Mouse (Mus musculus) midbrain, postnatal 0 days (tissue): ENCODE measurements around the gene Cd101. TPM values are rescaled to one million over a fixed set of nuclear protein-coding genes. Genes with fewer than 3 reads are reported as not detected.

Experiments
- ATAC-seq: fragments of 200-750 bp; cut with Nextera tagmentation; 2 replicates; pipeline ENCODE4 v1.8.0; 2017; ENCODE audit warnings: moderate number of reproducible peaks, mild to moderate bottlenecking, moderate TSS enrichment, moderate library complexity; ENCODE audit not compliant: low FRiP score
- DNase-seq: peaks from one replicate; pipeline ENCODE4 v3.0.0-alpha.2; 2015; ENCODE audit warnings: low spot score
- H3K27ac ChIP-seq: fragments of 300-500 bp; sonication (generic); 2 replicates; pipeline ENCODE4 v1.5.1; 2014; ENCODE audit warnings: low read depth, mild to moderate bottlenecking, low read length, mixed read lengths
- H3K27me3 ChIP-seq: fragments of 300-500 bp; sonication (generic); 2 replicates; pipeline ENCODE4 v1.6.1; 2014; ENCODE audit warnings: low read length, control low read depth, mixed read lengths; ENCODE audit not compliant: insufficient read depth
- H3K36me3 ChIP-seq: fragments of 300-500 bp; sonication (generic); 2 replicates; pipeline ENCODE4 v1.6.1; 2014; ENCODE audit warnings: low read length, control low read depth, mixed read lengths; ENCODE audit not compliant: insufficient read depth
- H3K4me1 ChIP-seq: fragments of 300-500 bp; sonication (generic); 2 replicates; pipeline ENCODE4 v1.6.1; 2014; ENCODE audit warnings: mild to moderate bottlenecking, control low read depth, antibody characterized with exemption, low read length, mixed read lengths; ENCODE audit not compliant: insufficient read depth
- H3K4me2 ChIP-seq: fragments of 300-500 bp; sonication (generic); 2 replicates; pipeline ENCODE4 v1.6.1; 2014; ENCODE audit warnings: low read depth, mild to moderate bottlenecking, low read length, mixed read lengths; ENCODE audit not compliant: poor library complexity, severe bottlenecking
- H3K4me3 ChIP-seq: fragments of 300-500 bp; sonication (generic); 2 replicates; pipeline ENCODE4 v1.5.1; 2014; ENCODE audit warnings: low read depth, mild to moderate bottlenecking, low read length, moderate library complexity
- H3K9ac ChIP-seq: fragments of 300-500 bp; sonication (generic); replicated peaks from 2 replicates; pipeline ENCODE4 v1.6.1; 2014; ENCODE audit warnings: mild to moderate bottlenecking, low read length, moderate library complexity, mixed read lengths; ENCODE audit not compliant: poor library complexity, severe bottlenecking
- H3K9me3 ChIP-seq: fragments of 300-500 bp; sonication (generic); 2 replicates; pipeline ENCODE4 v1.6.1; 2016; ENCODE audit warnings: low read length, control low read depth
- CTCF ChIP-seq: IDR thresholded peaks from 2 replicates; pipeline ENCODE4 v1.5.1; 2016; ENCODE audit warnings: antibody characterized with exemption, mild to moderate bottlenecking
- WGBS: fragments of 180-500 bp; shearing (Covaris S2); extraction: QIAGEN DNeasy Blood & Tissue Kit; methylation state at CpG from one replicate; pipeline ENCODE4 v1.1.7; 2014; 5-methylcytosine and 5-hydroxymethylcytosine counted together
- polyA plus RNA-seq: library from polyadenylated mRNA; unstranded; fragments of >200 nt; fragmentation: Nextera tagmentation; extraction: Ambion mirVana; gene quantifications from 2 replicates; pipeline ENCODE4 v1.2.1, GENCODE M21; 2015
- total RNA-seq: library from RNA; depleted of rRNA; stranded (reverse); fragments of >200 nt; gene quantifications from 2 replicates; pipeline ENCODE4 v1.2.3, GENCODE M21; 2014

Gene Cd101
- total and polyA plus RNA-seq, 2 experiments from 2014 or later, result 0.07 to 0.44 TPM

- Histone ChIP-seq H3K4me1 (peaks cover 3% of the 10 kb centered on the region; the same call in 1 of the 2 replicates), H3K27me3 (no peaks in the 10 kb centered on the region), H3K36me3 (peaks cover 7% of the 10 kb centered on the region), H3K9me3 (no peaks in the 10 kb centered on the region), H3K9ac (no peak overlapping the region), H3K27ac (no peak overlapping the region), H3K4me3 (no peak overlapping the region), H3K4me2 (no peak overlapping the region)
- TF ChIP-seq CTCF, result no peak
- 76% methylated on average over 2 of the region's 2 CpGs for WGBS
- DNase-seq (no peak), ATAC-seq (no peak)
Measured at GRCm38 (mm10) chr3:101048781-101049180, 19.4 kb upstream of the Cd101 start.

DNA sequence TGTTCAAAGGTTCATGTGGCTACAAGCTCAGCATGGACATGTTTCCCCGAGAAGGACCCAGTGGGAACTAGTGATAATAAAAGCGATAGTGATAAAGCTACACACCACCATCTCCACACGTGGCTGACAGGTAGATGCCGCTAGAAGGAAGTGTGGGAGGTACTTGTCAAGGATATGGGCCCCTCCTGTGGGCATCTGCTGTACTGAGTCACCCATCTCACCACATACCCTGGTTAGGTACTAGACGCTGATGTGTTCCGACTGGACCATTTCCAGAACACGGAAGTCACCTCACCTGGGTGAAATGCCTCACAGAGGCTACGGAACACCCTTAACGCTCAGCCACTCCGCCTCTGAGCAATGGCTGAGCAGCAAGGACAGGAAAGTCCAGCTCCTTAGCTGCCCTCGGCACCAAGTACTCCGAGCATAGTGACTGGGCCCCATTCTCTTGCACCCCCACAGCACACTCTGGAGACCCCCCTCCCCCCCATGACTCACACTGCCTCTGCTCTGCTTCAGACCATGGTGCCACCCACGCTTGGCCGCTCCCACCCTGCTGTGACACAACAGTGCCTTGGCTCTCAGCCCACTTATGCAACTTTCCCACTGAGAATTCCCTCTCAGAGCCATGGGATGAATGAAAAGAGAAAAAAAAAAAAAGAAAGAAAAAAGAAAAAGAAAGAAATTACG is 18.4 kb upstream of the Cd101 start:
- peaks cover 3% of the 10 kb centered on the region; the same call in 1 of the 2 replicates for H3K4me1 ChIP-seq
- no peaks in the 10 kb centered on the region for H3K9me3 ChIP-seq
- H3K36me3 ChIP-seq, result peaks cover 11% of the 10 kb centered on the region
- no peak for DNase-seq
- no peak overlapping the region for H3K4me3 ChIP-seq
- H3K27ac ChIP-seq, result no peak overlapping the region
- no peak for TF ChIP-seq CTCF
- H3K9ac ChIP-seq, result no peak overlapping the region
- ATAC-seq, result no peak
- H3K4me2 ChIP-seq, result no peak overlapping the region
- H3K27me3 ChIP-seq, result no peaks in the 10 kb centered on the region
- 74% methylated on average over 15 of the region's 15 CpGs for WGBS

- DNase-seq (no peak), ATAC-seq (no peak)
- H3K4me2 ChIP-seq, result no peak overlapping the region
- H3K4me1 ChIP-seq, result peaks cover 3% of the 10 kb centered on the region; the same call in 1 of the 2 replicates
- peaks cover 11% of the 10 kb centered on the region for H3K36me3 ChIP-seq
- no peak for TF ChIP-seq CTCF
- no peaks in the 10 kb centered on the region for H3K9me3 ChIP-seq
- H3K4me3 ChIP-seq, result no peak overlapping the region
- WGBS, result 95% methylated on average over 15 of the region's 15 CpGs
- H3K27ac ChIP-seq, result no peak overlapping the region
- no peaks in the 10 kb centered on the region for H3K27me3 ChIP-seq
- H3K9ac ChIP-seq, result no peak overlapping the region
Measured at GRCm38 (mm10) chr3:101045431-101045830, 16.1 kb upstream of the Cd101 start.

DNA sequence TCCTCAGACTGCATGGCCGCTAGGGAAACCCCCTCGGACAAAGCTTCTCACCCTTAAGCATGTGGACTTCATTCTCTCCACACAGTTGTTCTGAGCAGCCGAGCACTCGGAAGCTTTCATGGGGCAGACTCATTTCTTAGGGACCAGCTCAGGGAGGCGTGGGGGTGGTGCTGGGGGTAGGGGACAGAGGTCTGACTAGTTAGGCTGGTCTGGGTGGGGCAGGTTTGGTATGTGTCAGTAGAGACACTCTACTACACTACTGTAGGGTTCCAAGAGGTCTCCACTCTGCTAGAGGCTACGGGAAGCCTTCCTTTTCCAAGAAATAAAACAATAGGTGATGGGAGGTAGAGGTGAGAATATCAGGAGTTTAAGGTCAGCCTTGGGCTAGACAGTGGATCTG is 15.3 kb upstream of the Cd101 start:
- no peak for DNase-seq
- Histone ChIP-seq H3K4me1 (peaks cover 3% of the 10 kb centered on the region; the same call in 1 of the 2 replicates), H3K9me3 (no peaks in the 10 kb centered on the region), H3K4me2 (no peak overlapping the region), H3K36me3 (peaks cover 11% of the 10 kb centered on the region), H3K9ac (no peak overlapping the region), H3K4me3 (no peak overlapping the region), H3K27ac (no peak overlapping the region), H3K27me3 (no peaks in the 10 kb centered on the region)
- WGBS, result 87% methylated on average over 6 of the region's 6 CpGs
- no peak for TF ChIP-seq CTCF
- no peak for ATAC-seq

DNA sequence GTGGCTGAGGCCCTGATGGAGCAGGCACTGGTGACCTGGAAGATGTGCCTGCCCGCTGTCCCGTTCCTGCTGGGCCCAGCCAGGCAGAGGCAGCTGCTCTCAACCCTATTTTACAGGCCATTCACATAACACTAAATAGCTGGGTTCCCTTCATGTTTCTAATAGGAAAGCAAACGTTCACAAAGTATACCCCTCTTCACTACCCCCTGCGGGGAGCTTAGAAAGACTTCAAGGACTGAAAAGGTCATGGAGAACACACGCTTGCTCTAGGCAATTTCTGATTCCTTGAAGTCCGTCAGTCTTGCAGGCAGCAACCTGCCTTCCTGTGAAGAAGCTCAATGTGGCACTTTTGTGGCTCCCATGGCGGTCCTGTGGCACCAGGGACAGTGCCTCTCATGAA is 12.6 kb upstream of the Cd101 start:
- H3K9me3 ChIP-seq, result no peaks in the 10 kb centered on the region
- 48% methylated on average over 7 of the region's 7 CpGs for WGBS
- ATAC-seq (no peak), DNase-seq (no peak)
- no peaks in the 10 kb centered on the region for H3K4me1 ChIP-seq
- no peak for TF ChIP-seq CTCF
- H3K4me2 ChIP-seq, result no peak overlapping the region
- H3K4me3 ChIP-seq, result no peak overlapping the region
- no peak overlapping the region for H3K9ac ChIP-seq
- H3K27me3 ChIP-seq, result no peaks in the 10 kb centered on the region
- peaks cover 11% of the 10 kb centered on the region; the same call in 1 of the 2 replicates for H3K36me3 ChIP-seq
- H3K27ac ChIP-seq, result no peak overlapping the region

DNA sequence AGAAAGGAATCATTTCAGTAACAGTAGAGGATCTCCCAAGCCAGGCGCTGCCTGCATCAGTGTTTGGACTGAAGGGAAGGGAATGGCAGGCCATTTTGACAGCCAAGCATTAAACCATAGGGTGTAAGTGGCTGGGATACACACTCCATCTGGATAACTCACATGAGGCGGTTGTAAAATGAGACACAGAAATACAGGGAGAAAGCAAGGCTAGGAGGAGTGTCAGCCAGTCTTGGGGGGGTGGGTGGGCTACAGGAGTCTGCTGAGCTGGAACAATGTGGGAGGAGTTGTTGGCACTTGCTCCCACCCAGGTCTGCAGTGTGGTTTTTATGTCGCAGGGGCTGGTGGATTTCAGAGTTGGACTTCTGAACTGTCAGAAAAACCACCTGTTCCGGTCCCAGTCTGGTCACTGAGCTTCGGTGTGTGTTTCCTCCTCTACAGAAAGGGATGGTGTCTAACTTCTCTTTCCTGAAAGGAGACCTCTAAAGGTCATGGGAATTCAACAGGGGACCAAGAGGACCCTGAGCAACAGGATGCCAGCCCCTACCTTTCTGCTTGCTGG is 8.7 kb upstream of the Cd101 start:
- no peak overlapping the region for H3K9ac ChIP-seq
- no peak for DNase-seq
- WGBS, result 85% methylated on average over 5 of the region's 5 CpGs
- TF ChIP-seq CTCF, result no peak
- H3K4me2 ChIP-seq, result no peak overlapping the region
- H3K4me1 ChIP-seq, result no peaks in the 10 kb centered on the region
- no peak for ATAC-seq
- H3K36me3 ChIP-seq, result 0 out of 2 replicates have a peak, but pooled peaks cover 1% of the 10 kb centered on the region
- H3K27me3 ChIP-seq, result no peaks in the 10 kb centered on the region
- H3K4me3 ChIP-seq, result no peak overlapping the region
- no peaks in the 10 kb centered on the region for H3K9me3 ChIP-seq
- H3K27ac ChIP-seq, result no peak overlapping the region
